Mouse (Mus musculus): ENCODE results near the gene Fam166b. TPM values are rescaled to one million over a fixed set of nuclear protein-coding genes. Genes with fewer than 3 reads are reported as not detected.

Gene Fam166b
- total and polyA plus RNA-seq, 3 experiments: not detected

DNA sequence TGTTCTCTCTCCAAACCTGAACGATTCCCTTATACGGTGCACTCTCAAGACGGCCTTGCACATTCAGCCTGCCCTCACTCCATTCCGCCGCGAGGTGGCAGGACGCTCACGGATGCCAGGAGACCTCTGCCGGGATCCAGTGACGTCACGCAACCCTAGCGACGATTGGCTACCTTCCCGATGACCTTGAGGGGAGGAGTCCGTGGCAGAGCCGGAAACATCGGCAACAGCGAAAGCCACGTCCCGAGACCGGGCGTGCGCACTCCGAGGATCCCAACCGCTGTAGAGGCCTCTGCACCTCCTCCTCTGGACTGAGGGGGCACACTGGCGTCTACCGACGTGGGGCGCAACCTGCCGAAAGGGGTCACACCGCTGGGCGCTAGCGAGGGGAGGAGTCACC, 13.1 kb upstream of the Fam166b start:
- in situ Hi-C loops (cut with MboI; ENCODE audit: low pct_ligation_motif_present, low pct_unique_long_range_greater_than_20kb, low sequenced_read_pairs): loop anchor here (5.0 kb wide), 1 partner anchor 40 kb away; the partner anchor contains the start of gene Sit1
- Histone ChIP-seq H3K4me3 (replicated peaks in 1 of 3; ENCODE audit: low read depth in 2 of 3, low read length in 2 of 3, poor library complexity in 1 of 3) (peak overlapping the region; percentile 64 to 70 (median 65)), H3K9ac (ENCODE audit: insufficient read depth, low read depth) (peak overlapping the region; percentile 83), H3K79me2 (replicated peaks; ENCODE audit: control insufficient read depth, extremely low read depth, insufficient read depth, poor library complexity, severe bottlenecking) (no peaks in the 10 kb centered on the region), H3K27ac (ENCODE audit: insufficient read depth, low read depth) (peak overlapping the region; percentile 21; the same call in 1 of the 2 replicates), H3K4me2 (ENCODE audit: insufficient read depth, low read depth, poor library complexity, severe bottlenecking) (peak overlapping the region; percentile 88), H3K27me3 (replicated peaks) (peaks cover 10% of the 10 kb centered on the region), H3K4me1 (ENCODE audit: control insufficient read depth in 1 of 2, insufficient read depth in 2 of 2) (peaks cover 4 to 10% of the 10 kb centered on the region in 2 experiments; a peak in 3 of 4 replicates), H3K36me3 (replicated peaks in 1 of 2; ENCODE audit: control insufficient read depth in 1 of 2, insufficient read depth in 1 of 2, low read length in 1 of 2) (peaks cover 4 to 26% of the 10 kb centered on the region in 2 experiments), H3K9me3 (replicated peaks; ENCODE audit: low read length) (no peaks in the 10 kb centered on the region)
- TF ChIP-seq ZMIZ1 (IDR thresholded peaks at IDR 0.05; ENCODE audit: low read depth, low read length): no peak
- TF ChIP-seq E2F4 (IDR thresholded peaks at IDR 0.05; ENCODE audit: insufficient replicate concordance, low read depth, low read length): no peak
- peak; percentile 73 to 95 for TF ChIP-seq CTCF (conservative IDR thresholded peaks at IDR 0.05 in 1 of 2, IDR thresholded peaks at IDR 0.05 in 1 of 2; ENCODE audit: low read depth in 2 of 2, low read length in 2 of 2)
- peak; percentile 59; the same call in 1 of the 2 replicates for TF ChIP-seq SIN3A (IDR thresholded peaks at IDR 0.05; ENCODE audit: low read length)
- TF ChIP-seq POLR2AphosphoS2 (IDR thresholded peaks at IDR 0.05; ENCODE audit: low read depth, low read length): no peak
- TF ChIP-seq BHLHE40 (IDR thresholded peaks at IDR 0.05; ENCODE audit: low read depth, low read length): peak; percentile 64
- TF ChIP-seq ELF1 (IDR thresholded peaks at IDR 0.05; ENCODE audit: low read depth, low read length): peak; percentile 88
- no peak for TF ChIP-seq JUN (IDR thresholded peaks at IDR 0.05; ENCODE audit: insufficient read depth, low read depth, low read length)
- peak; percentile 92 for TF ChIP-seq RAD21 (IDR thresholded peaks at IDR 0.05; ENCODE audit: low read depth, low read length)
- peak; percentile 63 for TF ChIP-seq TCF12 (IDR thresholded peaks at IDR 0.05; ENCODE audit: low read depth, low read length)
- TF ChIP-seq TBP (conservative IDR thresholded peaks at IDR 0.05; ENCODE audit: low read depth, low read length): peak; percentile 74; the same call in 1 of the 2 replicates
- peak; percentile 61 for TF ChIP-seq HCFC1 (IDR thresholded peaks at IDR 0.05; ENCODE audit: low read depth, low read length)
- TF ChIP-seq MYC (IDR thresholded peaks at IDR 0.05; ENCODE audit: low read depth, low read length): no peak; the same call in 1 of the 2 replicates
- TF ChIP-seq SMC3 (IDR thresholded peaks at IDR 0.05; ENCODE audit: low read depth, low read length): peak; percentile 98
- TF ChIP-seq NRF1 (IDR thresholded peaks at IDR 0.05; ENCODE audit: low read depth, low read length): peak; percentile 80
- no peak for TF ChIP-seq MAFK (IDR thresholded peaks at IDR 0.05; ENCODE audit: insufficient replicate concordance, low read length)
- TF ChIP-seq NELFE (IDR thresholded peaks at IDR 0.05; ENCODE audit: low read depth, low read length): peak; percentile 48
- TF ChIP-seq ZNF384 (IDR thresholded peaks at IDR 0.05; ENCODE audit: low read depth, low read length): no peak
- TF ChIP-seq MAZ (IDR thresholded peaks at IDR 0.05; ENCODE audit: low read depth, low read length): peak; percentile 69; the same call in 1 of the 2 replicates
- no peak for TF ChIP-seq USF1 (IDR thresholded peaks at IDR 0.05; ENCODE audit: low read depth, low read length)
- TF ChIP-seq POLR2A (IDR thresholded peaks at IDR 0.05; ENCODE audit: low read depth, low read length): peak; percentile 71
- peak; percentile 99 for DNase-seq (ENCODE audit: extremely low read depth)
- dilution Hi-C loops (cut with MboI; ENCODE audit: extremely low pct_ligation_motif_present, extremely low pct_unique_long_range_greater_than_20kb, low sequenced_read_pairs): no loop called here

- peaks cover 12% of the 10 kb centered on the region for H3K27me3 ChIP-seq (replicated peaks)
- H3K36me3 ChIP-seq (replicated peaks in 1 of 2; ENCODE audit: control insufficient read depth in 1 of 2, insufficient read depth in 1 of 2, low read length in 1 of 2): peaks cover 1 to 22% of the 10 kb centered on the region in 2 experiments
- no peaks in the 10 kb centered on the region for H3K9me3 ChIP-seq (replicated peaks; ENCODE audit: low read length)
- H3K79me2 ChIP-seq (replicated peaks; ENCODE audit: control insufficient read depth, extremely low read depth, insufficient read depth, poor library complexity, severe bottlenecking): no peaks in the 10 kb centered on the region
- peaks cover 4 to 10% of the 10 kb centered on the region in 2 experiments; a peak in 3 of 4 replicates for H3K4me1 ChIP-seq (ENCODE audit: control insufficient read depth in 1 of 2, insufficient read depth in 2 of 2)
- peak within 1 kb of the TSS; percentile 64 to 70 (median 65) for H3K4me3 ChIP-seq (replicated peaks in 1 of 3; ENCODE audit: low read depth in 2 of 3, low read length in 2 of 3, poor library complexity in 1 of 3)
- peak within 1 kb of the TSS; percentile 88 for H3K4me2 ChIP-seq (ENCODE audit: insufficient read depth, low read depth, poor library complexity, severe bottlenecking)
- in situ Hi-C loops (cut with MboI; ENCODE audit: low pct_ligation_motif_present, low pct_unique_long_range_greater_than_20kb, low sequenced_read_pairs) (loop anchor here (5.0 kb wide), 1 partner anchor 41 kb away; the partner anchor contains the start of gene Sit1), dilution Hi-C loops (cut with MboI; ENCODE audit: extremely low pct_ligation_motif_present, extremely low pct_unique_long_range_greater_than_20kb, low sequenced_read_pairs) (no loop called here)
- H3K9ac ChIP-seq (ENCODE audit: insufficient read depth, low read depth): peak within 1 kb of the TSS; percentile 83
- peak within 1 kb of the TSS; percentile 21; the same call in 1 of the 2 replicates for H3K27ac ChIP-seq (ENCODE audit: insufficient read depth, low read depth)
- no peak for DNase-seq (ENCODE audit: extremely low read depth)
- TF ChIP-seq EP300 (IDR thresholded peaks at IDR 0.05; ENCODE audit: low read length) (no peak), UBTF (IDR thresholded peaks at IDR 0.05; ENCODE audit: low read depth, low read length) (no peak), KAT2A (IDR thresholded peaks at IDR 0.05; ENCODE audit: insufficient replicate concordance, low read length) (no peak), PAX5 (IDR thresholded peaks at IDR 0.05; ENCODE audit: low read length) (no peak), JUN (IDR thresholded peaks at IDR 0.05; ENCODE audit: insufficient read depth, low read depth, low read length) (no peak), JUND (conservative IDR thresholded peaks at IDR 0.05; ENCODE audit: low read depth, low read length) (no peak), POLR2AphosphoS2 (IDR thresholded peaks at IDR 0.05; ENCODE audit: low read depth, low read length) (no peak), MAFK (IDR thresholded peaks at IDR 0.05; ENCODE audit: insufficient replicate concordance, low read length) (no peak), E2F4 (IDR thresholded peaks at IDR 0.05; ENCODE audit: insufficient replicate concordance, low read depth, low read length) (no peak), RCOR1 (conservative IDR thresholded peaks at IDR 0.05; ENCODE audit: low read depth, low read length) (no peak), ELF1 (IDR thresholded peaks at IDR 0.05; ENCODE audit: low read depth, low read length) (no peak)
Measured at GRCm38 (mm10) chr4:43441639-43442038, 12.7 kb upstream of the Fam166b start, which contains the start of gene Tesk1. Gene Tesk1, plus strand, starts transcription at chr4:43441939.
